Mouse (Mus musculus): ENCODE results near the gene Rpn2. TPM values are rescaled to one million over a fixed set of nuclear protein-coding genes. Genes with fewer than 3 reads are reported as not detected.

The Rpn2 gene
- polyA plus RNA-seq, 1 experiment from 2014 or later = 257 TPM

GRCm38 (mm10) chr2:157342328-157342926, 63.6 kb downstream of the Rpn2 start:
- ATAC-seq (replicated peaks; ENCODE audit: insufficient number of reproducible peaks, low FRiP score, low TSS enrichment, low read depth) (no peak), DNase-seq (ENCODE audit: low spot score) (no peak)
- WGBS = 50% methylated on average over 5 of the region's 5 CpGs
- no peaks in the 10 kb centered on the region for H3K9me3 ChIP-seq (replicated peaks; ENCODE audit: control insufficient read depth, low read length)
- no peaks in the 10 kb centered on the region for H3K27me3 ChIP-seq (ENCODE audit: control insufficient read depth, insufficient read depth, low read length)
- no peaks in the 10 kb centered on the region for H3K4me1 ChIP-seq (ENCODE audit: control insufficient read depth, insufficient read depth, low read length)
- no peak overlapping the region for H3K4me2 ChIP-seq (ENCODE audit: low read depth, low read length)
- H3K9ac ChIP-seq (replicated peaks; ENCODE audit: low read length) = peak overlapping the region; percentile 35; the same call in 1 of the 2 replicates
- no peak overlapping the region for H3K4me3 ChIP-seq (ENCODE audit: low read depth, low read length)
- H3K27ac ChIP-seq (replicated peaks; ENCODE audit: low read depth, low read length) = 0 out of 2 replicates have a peak overlapping the region, but pooled peaks have one; percentile 5
- H3K36me3 ChIP-seq (replicated peaks; ENCODE audit: control insufficient read depth, insufficient read depth, low read depth, low read length) = no peaks in the 10 kb centered on the region

- H3K4me3 ChIP-seq (ENCODE audit: low read depth, low read length) = no peak overlapping the region
- no peak for ATAC-seq (replicated peaks; ENCODE audit: insufficient number of reproducible peaks, low FRiP score, low TSS enrichment, low read depth)
- 73% methylated on average over 6 of the region's 6 CpGs for WGBS
- H3K27ac ChIP-seq (replicated peaks; ENCODE audit: low read depth, low read length) = no peak overlapping the region
- DNase-seq (ENCODE audit: low spot score) = no peak
- H3K4me1 ChIP-seq (ENCODE audit: control insufficient read depth, insufficient read depth, low read length) = no peaks in the 10 kb centered on the region
- H3K9me3 ChIP-seq (replicated peaks; ENCODE audit: control insufficient read depth, low read length) = no peaks in the 10 kb centered on the region
- H3K36me3 ChIP-seq (replicated peaks; ENCODE audit: control insufficient read depth, insufficient read depth, low read depth, low read length) = no peaks in the 10 kb centered on the region
- no peak overlapping the region for H3K9ac ChIP-seq (replicated peaks; ENCODE audit: low read length)
- H3K27me3 ChIP-seq (ENCODE audit: control insufficient read depth, insufficient read depth, low read length) = no peaks in the 10 kb centered on the region
- H3K4me2 ChIP-seq (ENCODE audit: low read depth, low read length) = no peak overlapping the region
These were observed 64.5 kb downstream of the Rpn2 start for GRCm38 (mm10) chr2:157343337-157343736.

- H3K4me1 ChIP-seq (ENCODE audit: control insufficient read depth, insufficient read depth, low read length) = no peaks in the 10 kb centered on the region
- H3K4me3 ChIP-seq (ENCODE audit: low read depth, low read length) = no peak within 1 kb of the TSS
- ATAC-seq (replicated peaks; ENCODE audit: insufficient number of reproducible peaks, low FRiP score, low TSS enrichment, low read depth) (no peak), DNase-seq (ENCODE audit: low spot score) (no peak)
- H3K9ac ChIP-seq (replicated peaks; ENCODE audit: low read length) = 0 out of 2 replicates have a peak within 1 kb of the TSS, but pooled peaks have one; percentile 29
- H3K36me3 ChIP-seq (replicated peaks; ENCODE audit: control insufficient read depth, insufficient read depth, low read depth, low read length) = no peaks in the 10 kb centered on the region
- H3K27ac ChIP-seq (replicated peaks; ENCODE audit: low read depth, low read length) = peak within 1 kb of the TSS; percentile 29; the same call in 1 of the 2 replicates
- H3K9me3 ChIP-seq (replicated peaks; ENCODE audit: control insufficient read depth, low read length) = no peaks in the 10 kb centered on the region
- no peak within 1 kb of the TSS for H3K4me2 ChIP-seq (ENCODE audit: low read depth, low read length)
- H3K27me3 ChIP-seq (ENCODE audit: control insufficient read depth, insufficient read depth, low read length) = no peaks in the 10 kb centered on the region
- 76% methylated on average over 26 of the region's 26 CpGs for WGBS
These were observed 68.7 kb downstream of the Rpn2 start, which contains the start of gene Ghrh for GRCm38 (mm10) chr2:157347361-157348159. TSS of gene Ghrh (minus strand) at chr2:157347506.

GRCm38 (mm10) chr2:157349121-157349778, 70.4 kb downstream of the Rpn2 start:
- H3K4me2 ChIP-seq (ENCODE audit: low read depth, low read length) = no peak overlapping the region
- 69% methylated on average over 12 of the region's 12 CpGs for WGBS
- no peak overlapping the region for H3K9ac ChIP-seq (replicated peaks; ENCODE audit: low read length)
- H3K27me3 ChIP-seq (ENCODE audit: control insufficient read depth, insufficient read depth, low read length) = no peaks in the 10 kb centered on the region
- no peaks in the 10 kb centered on the region for H3K36me3 ChIP-seq (replicated peaks; ENCODE audit: control insufficient read depth, insufficient read depth, low read depth, low read length)
- no peak overlapping the region for H3K27ac ChIP-seq (replicated peaks; ENCODE audit: low read depth, low read length)
- no peak overlapping the region for H3K4me3 ChIP-seq (ENCODE audit: low read depth, low read length)
- H3K9me3 ChIP-seq (replicated peaks; ENCODE audit: control insufficient read depth, low read length) = no peaks in the 10 kb centered on the region
- no peak for ATAC-seq (replicated peaks; ENCODE audit: insufficient number of reproducible peaks, low FRiP score, low TSS enrichment, low read depth)
- DNase-seq (ENCODE audit: low spot score) = no peak
- H3K4me1 ChIP-seq (ENCODE audit: control insufficient read depth, insufficient read depth, low read length) = no peaks in the 10 kb centered on the region

GRCm38 (mm10) chr2:157353183-157353582, 74.4 kb downstream of the Rpn2 start:
- H3K4me2 ChIP-seq (ENCODE audit: low read depth, low read length) = no peak overlapping the region
- H3K27ac ChIP-seq (replicated peaks; ENCODE audit: low read depth, low read length) = no peak overlapping the region
- WGBS = 66% methylated on average over 4 of the region's 4 CpGs
- no peaks in the 10 kb centered on the region for H3K27me3 ChIP-seq (ENCODE audit: control insufficient read depth, insufficient read depth, low read length)
- no peak overlapping the region for H3K9ac ChIP-seq (replicated peaks; ENCODE audit: low read length)
- ATAC-seq (replicated peaks; ENCODE audit: insufficient number of reproducible peaks, low FRiP score, low TSS enrichment, low read depth) (no peak), DNase-seq (ENCODE audit: low spot score) (no peak)
- H3K9me3 ChIP-seq (replicated peaks; ENCODE audit: control insufficient read depth, low read length) = no peaks in the 10 kb centered on the region
- no peaks in the 10 kb centered on the region for H3K4me1 ChIP-seq (ENCODE audit: control insufficient read depth, insufficient read depth, low read length)
- no peak overlapping the region for H3K4me3 ChIP-seq (ENCODE audit: low read depth, low read length)
- no peaks in the 10 kb centered on the region for H3K36me3 ChIP-seq (replicated peaks; ENCODE audit: control insufficient read depth, insufficient read depth, low read depth, low read length)

- Histone ChIP-seq H3K9ac (replicated peaks; ENCODE audit: low read length) (no peak overlapping the region), H3K4me3 (ENCODE audit: low read depth, low read length) (no peak overlapping the region), H3K36me3 (replicated peaks; ENCODE audit: control insufficient read depth, insufficient read depth, low read depth, low read length) (no peaks in the 10 kb centered on the region), H3K4me2 (ENCODE audit: low read depth, low read length) (no peak overlapping the region), H3K4me1 (ENCODE audit: control insufficient read depth, insufficient read depth, low read length) (no peaks in the 10 kb centered on the region), H3K27me3 (ENCODE audit: control insufficient read depth, insufficient read depth, low read length) (no peaks in the 10 kb centered on the region), H3K9me3 (replicated peaks; ENCODE audit: control insufficient read depth, low read length) (no peaks in the 10 kb centered on the region), H3K27ac (replicated peaks; ENCODE audit: low read depth, low read length) (no peak overlapping the region)
- 41% methylated on average over 3 of the region's 3 CpGs for WGBS
- DNase-seq (ENCODE audit: low spot score) (no peak), ATAC-seq (replicated peaks; ENCODE audit: insufficient number of reproducible peaks, low FRiP score, low TSS enrichment, low read depth) (no peak)
These were observed 75.3 kb downstream of the Rpn2 start for GRCm38 (mm10) chr2:157354106-157354505.

- H3K9ac ChIP-seq (replicated peaks; ENCODE audit: low read length) = no peak overlapping the region
- no peak overlapping the region for H3K27ac ChIP-seq (replicated peaks; ENCODE audit: low read depth, low read length)
- no peak for DNase-seq (ENCODE audit: low spot score)
- H3K27me3 ChIP-seq (ENCODE audit: control insufficient read depth, insufficient read depth, low read length) = no peaks in the 10 kb centered on the region
- H3K9me3 ChIP-seq (replicated peaks; ENCODE audit: control insufficient read depth, low read length) = no peaks in the 10 kb centered on the region
- H3K36me3 ChIP-seq (replicated peaks; ENCODE audit: control insufficient read depth, insufficient read depth, low read depth, low read length) = no peaks in the 10 kb centered on the region
- H3K4me1 ChIP-seq (ENCODE audit: control insufficient read depth, insufficient read depth, low read length) = no peaks in the 10 kb centered on the region
- 86% methylated on average over 5 of the region's 5 CpGs for WGBS
- H3K4me3 ChIP-seq (ENCODE audit: low read depth, low read length) = no peak overlapping the region
- no peak overlapping the region for H3K4me2 ChIP-seq (ENCODE audit: low read depth, low read length)
- ATAC-seq (replicated peaks; ENCODE audit: insufficient number of reproducible peaks, low FRiP score, low TSS enrichment, low read depth) = no peak
These were observed 81.2 kb downstream of the Rpn2 start for GRCm38 (mm10) chr2:157360028-157360427.

GRCm38 (mm10) chr2:157363031-157363430, 84.2 kb downstream of the Rpn2 start:
- Histone ChIP-seq H3K9ac (replicated peaks; ENCODE audit: low read length) (no peak overlapping the region), H3K4me1 (ENCODE audit: control insufficient read depth, insufficient read depth, low read length) (no peaks in the 10 kb centered on the region; the same call in 1 of the 2 replicates), H3K27me3 (ENCODE audit: control insufficient read depth, insufficient read depth, low read length) (no peaks in the 10 kb centered on the region), H3K4me3 (ENCODE audit: low read depth, low read length) (no peak overlapping the region), H3K4me2 (ENCODE audit: low read depth, low read length) (no peak overlapping the region), H3K36me3 (replicated peaks; ENCODE audit: control insufficient read depth, insufficient read depth, low read depth, low read length) (no peaks in the 10 kb centered on the region), H3K9me3 (replicated peaks; ENCODE audit: control insufficient read depth, low read length) (no peaks in the 10 kb centered on the region), H3K27ac (replicated peaks; ENCODE audit: low read depth, low read length) (no peak overlapping the region)
- DNase-seq (ENCODE audit: low spot score) = no peak
- 70% methylated on average over 3 of the region's 3 CpGs for WGBS
- no peak for ATAC-seq (replicated peaks; ENCODE audit: insufficient number of reproducible peaks, low FRiP score, low TSS enrichment, low read depth)

All from embryonic facial prominence, embryonic 11.5 days (tissue).